Mouse (Mus musculus) cerebellum, adult 2 months (tissue): ENCODE measurements around the gene Dnajc8. TPM values are rescaled to one million over a fixed set of nuclear protein-coding genes. Genes with fewer than 3 reads are reported as not detected.

Experiments
- DNase-seq, 2 experiments: peaks; one replicate each; pipeline ENCODE4 v3.0.0; 2021
- H3K27ac ChIP-seq: fragments of 200-500 bp; 2 replicates; pipeline ENCODE4 v1.5.1; 2012; ENCODE audit warnings: low read length, control low read depth, inconsistent platforms; ENCODE audit not compliant: insufficient read depth
- H3K27me3 ChIP-seq: fragments of 200-500 bp; 2 replicates; pipeline ENCODE4 v1.6.1; 2012; ENCODE audit warnings: inconsistent platforms, mild to moderate bottlenecking, low read length, moderate library complexity; ENCODE audit not compliant: control insufficient read depth, insufficient read depth
- H3K4me1 ChIP-seq: fragments of 200-500 bp; 2 replicates; pipeline ENCODE4 v1.6.1; 2011; ENCODE audit warnings: low read length; ENCODE audit not compliant: control insufficient read depth, insufficient read depth
- H3K4me3 ChIP-seq: fragments of 200-500 bp; replicated peaks from 2 replicates; pipeline ENCODE3; 2011; ENCODE audit warnings: mild to moderate bottlenecking, low read depth, low read length, control low read depth; ENCODE audit not compliant: insufficient read depth
- CTCF ChIP-seq: fragments of 200-500 bp; IDR thresholded peaks from 2 replicates; pipeline ENCODE4 v1.5.1; 2011; ENCODE audit warnings: low read depth, mild to moderate bottlenecking, control low read depth, low read length, moderate library complexity, borderline replicate concordance; ENCODE audit not compliant: insufficient read depth
- POLR2A ChIP-seq: fragments of 200-500 bp; IDR thresholded peaks from 2 replicates; pipeline ENCODE4 v1.6.1; 2011; ENCODE audit warnings: low read length, control low read depth, borderline replicate concordance; ENCODE audit not compliant: insufficient read depth
- WGBS: fragments of 180-500 bp; shearing (Covaris S2); methylation state at CpG from one replicate; pipeline ENCODE4 v1.1.7; 2018; 5-methylcytosine and 5-hydroxymethylcytosine counted together
- polyA plus RNA-seq: library from polyadenylated mRNA; depleted of rRNA; stranded (reverse); fragments of >200 nt; gene quantifications from 2 replicates; pipeline ENCODE4 v1.2.3, GENCODE M21; 2012

The Dnajc8 gene
- polyA plus RNA-seq, 1 experiment = 116 TPM

DNA sequence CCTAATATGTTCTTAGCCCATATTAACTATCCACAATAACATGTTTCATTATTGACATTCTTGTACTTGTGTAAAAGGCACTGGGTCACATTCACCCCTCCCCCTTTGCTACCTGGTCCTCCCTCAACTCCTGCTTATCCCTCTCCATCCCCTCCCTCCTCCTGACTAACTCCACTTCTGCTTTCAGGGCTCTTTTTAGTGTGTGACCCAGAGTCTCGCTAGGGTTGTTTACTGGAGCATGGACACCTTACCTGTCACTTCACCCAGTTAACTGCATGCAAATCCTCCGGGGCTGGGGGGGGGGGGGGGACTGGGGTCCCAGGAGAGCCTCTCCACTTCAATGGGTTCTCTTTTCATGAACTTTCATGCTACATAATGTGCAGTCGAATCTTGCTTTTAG lies 48.4 kb downstream of the Dnajc8 start:
- DNase-seq = no peak
- H3K27me3 ChIP-seq = no peaks in the 10 kb centered on the region
- no peaks in the 10 kb centered on the region for H3K4me1 ChIP-seq
- H3K27ac ChIP-seq = no peak overlapping the region
- WGBS = 50% methylated on average over 3 of the region's 3 CpGs
- no peak overlapping the region for H3K4me3 ChIP-seq
- TF ChIP-seq CTCF (no peak), POLR2A (no peak)

DNA sequence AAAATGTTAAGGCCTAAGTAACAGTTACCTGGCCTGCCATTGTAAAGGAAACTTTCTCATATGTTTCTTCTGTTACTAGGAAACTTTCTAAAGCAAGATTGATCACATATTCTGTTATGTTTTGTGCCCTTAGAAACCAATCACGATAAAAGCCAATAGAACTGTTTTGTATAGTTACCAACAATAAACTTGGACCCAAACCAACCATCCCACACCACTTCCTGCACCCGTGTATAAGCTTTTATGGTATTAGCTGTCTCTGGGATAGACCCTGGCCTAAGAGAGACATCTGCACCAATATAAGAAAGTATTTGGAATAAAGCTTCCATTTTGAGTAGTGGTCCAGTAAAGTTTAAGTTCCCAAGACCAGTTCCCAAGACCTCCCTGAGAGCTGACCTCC lies 49.6 kb downstream of the Dnajc8 start:
- Histone ChIP-seq H3K27ac (no peak overlapping the region), H3K4me1 (no peaks in the 10 kb centered on the region), H3K4me3 (no peak overlapping the region), H3K27me3 (no peaks in the 10 kb centered on the region)
- 79% methylated on average over 2 of the region's 2 CpGs for WGBS
- DNase-seq = no peak
- TF ChIP-seq POLR2A = no peak
- no peak for TF ChIP-seq CTCF

DNA sequence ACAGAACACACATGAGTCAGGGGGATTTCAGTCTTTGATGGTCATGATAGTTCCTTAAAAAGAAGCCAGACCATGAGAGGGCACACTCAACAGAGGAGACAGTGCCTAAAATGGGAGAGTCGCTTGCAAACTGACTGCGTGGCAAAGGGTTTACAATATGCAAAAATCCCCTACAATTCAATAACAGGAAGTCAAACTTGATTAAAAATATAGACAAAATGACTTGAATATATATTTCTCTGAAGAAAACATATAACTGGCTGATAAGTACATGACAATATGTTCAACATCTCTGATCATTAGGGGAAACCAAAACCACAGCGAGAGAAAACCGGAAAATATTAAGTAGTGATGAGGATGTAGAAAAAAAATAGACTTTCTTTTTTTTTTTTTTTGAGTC lies 50.9 kb downstream of the Dnajc8 start:
- no peaks in the 10 kb centered on the region for H3K27me3 ChIP-seq
- H3K4me1 ChIP-seq = no peaks in the 10 kb centered on the region
- TF ChIP-seq POLR2A = no peak
- no peak for TF ChIP-seq CTCF
- H3K27ac ChIP-seq = no peak overlapping the region
- 98% methylated on average over 4 of the region's 4 CpGs for WGBS
- no peak for DNase-seq
- H3K4me3 ChIP-seq = no peak overlapping the region

DNA sequence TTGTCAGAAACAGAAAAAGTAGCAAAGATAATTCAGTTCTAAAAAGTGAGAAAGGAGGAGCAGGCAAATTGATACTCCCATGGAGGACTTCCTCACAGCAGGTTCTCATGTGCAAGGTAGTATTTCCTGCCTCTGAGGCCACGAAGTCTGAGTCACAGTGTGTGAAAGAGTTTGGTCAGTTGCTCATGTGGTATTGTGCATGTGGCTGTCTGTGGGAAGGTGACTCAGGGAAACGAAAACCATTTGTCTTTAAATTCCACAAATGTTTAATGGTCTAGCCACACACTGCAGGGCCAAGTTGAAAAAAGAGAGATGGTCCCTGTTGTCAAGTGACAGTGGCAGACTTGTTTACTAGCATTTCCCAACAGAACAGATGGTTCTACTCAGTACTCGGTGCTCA lies 53.2 kb downstream of the Dnajc8 start:
- Histone ChIP-seq H3K27me3 (no peaks in the 10 kb centered on the region), H3K4me3 (no peak overlapping the region), H3K27ac (no peak overlapping the region), H3K4me1 (no peaks in the 10 kb centered on the region)
- TF ChIP-seq CTCF = no peak
- TF ChIP-seq POLR2A = no peak
- DNase-seq = no peak
- 72% methylated on average over 3 of the region's 3 CpGs for WGBS

DNA sequence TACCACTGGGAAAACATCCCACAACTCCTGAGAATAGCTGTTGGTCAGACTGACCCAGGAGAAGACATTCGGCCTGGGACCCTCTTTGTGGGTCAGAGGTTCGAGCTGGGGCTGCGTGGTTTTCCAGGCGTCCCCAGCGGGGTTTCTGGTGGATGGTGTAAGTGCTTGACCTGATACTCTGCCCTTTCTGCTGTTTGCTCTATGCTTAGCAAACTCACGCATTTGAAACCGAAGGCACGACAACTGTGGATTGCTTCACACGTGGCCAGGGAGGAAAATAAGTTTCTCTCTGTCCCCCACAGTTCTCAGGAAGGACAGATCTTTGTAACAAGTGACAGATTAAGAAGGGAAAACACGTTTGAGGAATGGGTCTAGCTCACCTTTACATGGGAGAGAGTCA lies 55.3 kb downstream of the Dnajc8 start:
- no peak for DNase-seq
- no peak overlapping the region for H3K4me3 ChIP-seq
- no peaks in the 10 kb centered on the region for H3K4me1 ChIP-seq
- no peak overlapping the region for H3K27ac ChIP-seq
- 77% methylated on average over 10 of the region's 10 CpGs for WGBS
- no peaks in the 10 kb centered on the region for H3K27me3 ChIP-seq
- no peak for TF ChIP-seq POLR2A

DNA sequence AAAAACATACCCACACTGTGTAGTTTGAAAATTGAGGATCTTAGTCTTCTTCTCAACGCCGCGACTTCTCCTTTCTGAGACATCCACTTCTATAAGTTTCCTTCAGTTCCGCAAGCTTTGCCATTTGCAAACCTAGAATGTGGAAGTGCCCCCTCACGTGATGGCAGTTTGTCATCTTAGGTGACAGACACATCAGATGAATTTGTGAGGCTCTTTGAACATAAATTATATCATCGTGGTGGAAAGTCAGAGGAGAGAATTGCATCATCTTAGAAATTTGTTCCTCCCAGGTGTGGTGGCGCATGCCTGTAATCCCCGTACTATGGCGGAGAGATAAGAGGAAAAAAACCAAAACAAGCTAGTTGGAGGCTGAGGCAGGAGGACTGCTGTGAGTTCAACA lies 57.6 kb downstream of the Dnajc8 start:
- DNase-seq = no peak
- H3K27me3 ChIP-seq = no peaks in the 10 kb centered on the region
- TF ChIP-seq POLR2A (no peak), CTCF (no peak)
- H3K4me1 ChIP-seq = no peaks in the 10 kb centered on the region
- H3K27ac ChIP-seq = no peak overlapping the region
- no peak overlapping the region for H3K4me3 ChIP-seq
- 94% methylated on average over 9 of the region's 9 CpGs for WGBS

DNA sequence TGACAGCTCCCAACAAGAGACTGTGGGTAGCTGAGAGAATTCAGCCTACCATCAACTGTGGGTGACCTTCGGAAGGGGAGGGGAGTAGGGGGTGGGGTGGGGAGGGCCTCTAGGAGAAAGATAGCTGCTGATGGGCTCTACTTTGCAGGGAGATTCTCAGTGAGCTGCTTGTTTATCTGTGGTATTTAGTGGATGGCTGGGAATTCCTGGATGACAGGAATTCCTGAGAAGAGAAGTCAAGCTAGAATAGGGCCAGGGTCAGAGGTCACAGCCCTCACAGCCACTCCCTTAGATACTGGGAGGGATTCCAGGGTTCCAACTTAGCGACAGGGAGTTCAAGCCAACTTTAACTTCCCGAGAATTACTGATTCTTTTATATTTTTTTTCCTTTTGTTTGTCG lies 58.8 kb downstream of the Dnajc8 start:
- Histone ChIP-seq H3K27ac (no peak overlapping the region), H3K4me3 (no peak overlapping the region), H3K4me1 (no peaks in the 10 kb centered on the region), H3K27me3 (no peaks in the 10 kb centered on the region)
- no peak for TF ChIP-seq CTCF
- TF ChIP-seq POLR2A = no peak
- DNase-seq = no peak
- 21% methylated on average over 4 of the region's 4 CpGs for WGBS

DNA sequence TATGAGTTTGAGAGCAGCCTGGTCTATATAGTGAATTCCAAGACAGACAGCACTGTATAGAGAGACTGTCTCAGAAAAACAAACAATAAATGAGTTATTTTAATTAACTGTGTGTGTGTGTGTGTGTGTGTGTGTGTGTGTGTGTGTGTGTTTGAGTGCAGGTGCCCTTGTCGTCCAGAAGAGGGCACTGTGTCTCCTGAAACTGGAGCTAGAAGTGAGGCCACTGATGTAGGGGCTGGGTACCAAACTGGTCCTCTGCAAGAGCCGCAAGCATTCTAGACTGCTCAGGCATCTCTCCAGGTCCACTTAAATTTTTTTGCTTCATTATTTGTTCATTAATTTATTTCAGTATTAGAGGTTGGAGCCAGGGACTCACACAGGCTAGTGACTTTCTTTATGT lies 63.5 kb downstream of the Dnajc8 start:
- Histone ChIP-seq H3K4me3 (no peak overlapping the region), H3K27me3 (no peaks in the 10 kb centered on the region), H3K27ac (no peak overlapping the region), H3K4me1 (no peaks in the 10 kb centered on the region)
- no peak for DNase-seq
- TF ChIP-seq POLR2A (no peak), CTCF (no peak)
- 78% methylated on average over 2 of the region's 2 CpGs for WGBS
